Mouse (Mus musculus) embryonic facial prominence, embryonic 11.5 days (tissue): Measurements from ENCODE around the gene Lect2. TPM values are rescaled to one million over a fixed set of nuclear protein-coding genes. Genes with fewer than 3 reads are reported as not detected.
A peak's percentile ranks its signal among the peaks of the same experiment; 100 is the strongest.

ENCODE experiments used
- ATAC-seq: fragments of 200-750 bp; cut with Nextera tagmentation; replicated peaks from 2 replicates; pipeline ENCODE4 v1.8.0; 2017; ENCODE audit warnings: low read depth; ENCODE audit not compliant: insufficient number of reproducible peaks, low FRiP score, low TSS enrichment
- DNase-seq: peaks from one replicate; pipeline ENCODE4 v3.0.0-alpha.2; 2015; ENCODE audit warnings: low spot score
- H3K27ac ChIP-seq: fragments of 300-500 bp; sonication (generic); replicated peaks from 2 replicates; pipeline ENCODE4 v1.5.1; 2014; ENCODE audit warnings: mild to moderate bottlenecking, low read depth, low read length, control low read depth
- H3K27me3 ChIP-seq: fragments of 300-500 bp; sonication (generic); 2 replicates; pipeline ENCODE4 v1.6.1; 2014; ENCODE audit warnings: mild to moderate bottlenecking, low read length, moderate library complexity, mixed read lengths; ENCODE audit not compliant: control insufficient read depth, insufficient read depth
- H3K36me3 ChIP-seq: fragments of 300-500 bp; sonication (generic); replicated peaks from 2 replicates; pipeline ENCODE4 v1.6.1; 2014; ENCODE audit warnings: low read depth, mild to moderate bottlenecking, low read length, moderate library complexity, mixed read lengths; ENCODE audit not compliant: control insufficient read depth, insufficient read depth
- H3K4me1 ChIP-seq: fragments of 300-500 bp; sonication (generic); 2 replicates; pipeline ENCODE4 v1.6.1; 2014; ENCODE audit warnings: low read length, mixed read lengths; ENCODE audit not compliant: control insufficient read depth, insufficient read depth
- H3K4me2 ChIP-seq: fragments of 300-500 bp; sonication (generic); 2 replicates; pipeline ENCODE4 v1.6.1; 2014; ENCODE audit warnings: low read depth, mild to moderate bottlenecking, control low read depth, low read length, moderate library complexity
- H3K4me3 ChIP-seq: fragments of 300-500 bp; sonication (generic); 2 replicates; pipeline ENCODE4 v1.5.1; 2014; ENCODE audit warnings: low read depth, low read length, control low read depth
- H3K9ac ChIP-seq: fragments of 300-500 bp; sonication (generic); replicated peaks from 2 replicates; pipeline ENCODE4 v1.6.1; 2014; ENCODE audit warnings: mild to moderate bottlenecking, control low read depth, low read length
- H3K9me3 ChIP-seq: fragments of 300-500 bp; sonication (generic); replicated peaks from 2 replicates; pipeline ENCODE4 v1.6.1; 2016; ENCODE audit warnings: mild to moderate bottlenecking, low read length, inconsistent platforms, mixed read lengths; ENCODE audit not compliant: control insufficient read depth
- WGBS: fragments of 180-500 bp; shearing (Covaris S2); extraction: QIAGEN DNeasy Blood & Tissue Kit; methylation state at CpG from one replicate; pipeline ENCODE4 v1.1.7; 2014; 5-methylcytosine and 5-hydroxymethylcytosine counted together
- polyA plus RNA-seq: library from polyadenylated mRNA; unstranded; fragments of >200 nt; fragmentation: Nextera tagmentation; extraction: Ambion mirVana; gene quantifications from 2 replicates; pipeline ENCODE4 v1.2.1, GENCODE M21; 2014

The Lect2 gene
- polyA plus RNA-seq, 1 experiment from 2014 or later, result not detected

DNA sequence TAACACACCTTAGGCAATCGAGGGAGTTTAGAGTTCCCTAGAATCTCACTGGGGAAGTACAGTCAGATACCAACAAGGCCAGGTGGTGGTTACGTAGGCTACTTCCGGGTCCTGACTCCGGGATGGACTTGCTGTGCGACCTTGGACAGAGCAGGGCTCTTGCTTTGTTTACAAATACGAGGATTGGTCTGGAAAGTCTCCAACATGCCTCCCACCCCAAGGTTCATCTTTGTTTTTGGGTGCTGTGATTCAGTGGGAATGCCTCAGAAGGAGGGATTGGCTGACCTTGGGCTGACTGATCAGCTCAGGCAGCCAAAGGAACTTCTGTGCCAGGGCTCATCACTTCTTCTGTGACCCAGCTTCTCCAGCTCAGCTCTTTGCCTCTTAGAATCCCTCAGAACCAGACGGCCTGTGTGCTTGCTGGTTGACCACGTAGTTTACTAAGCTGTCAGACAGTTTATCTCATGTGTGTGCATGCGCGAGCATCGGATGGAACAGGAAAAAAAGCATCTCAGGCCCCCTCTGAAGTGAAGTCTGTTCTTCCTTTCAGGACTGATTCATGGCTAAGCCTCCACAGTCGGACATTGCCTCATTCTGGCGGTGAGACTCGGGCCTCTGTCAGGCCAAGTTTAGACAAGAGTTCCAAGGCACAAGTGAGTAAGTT lies 40.3 kb upstream of the Lect2 start:
- Histone ChIP-seq H3K36me3 (no peaks in the 10 kb centered on the region), H3K4me2 (no peak overlapping the region), H3K4me3 (no peak overlapping the region), H3K27ac (no peak overlapping the region), H3K9ac (no peak overlapping the region), H3K9me3 (no peaks in the 10 kb centered on the region), H3K4me1 (no peaks in the 10 kb centered on the region), H3K27me3 (no peaks in the 10 kb centered on the region)
- WGBS, result 85% methylated on average over 14 of the region's 14 CpGs
- DNase-seq (no peak), ATAC-seq (no peak)

GRCm38 (mm10) chr13:56586046-56586445 lies 37.7 kb upstream of the Lect2 start:
- no peak for DNase-seq
- Histone ChIP-seq H3K27ac (no peak overlapping the region), H3K4me3 (no peak overlapping the region), H3K4me2 (no peak overlapping the region), H3K27me3 (no peaks in the 10 kb centered on the region), H3K9me3 (no peaks in the 10 kb centered on the region), H3K36me3 (no peaks in the 10 kb centered on the region), H3K4me1 (peaks cover 4% of the 10 kb centered on the region), H3K9ac (no peak overlapping the region)
- 72% methylated on average over 3 of the region's 3 CpGs for WGBS
- ATAC-seq, result no peak

GRCm38 (mm10) chr13:56582720-56583119 lies 34.4 kb upstream of the Lect2 start:
- H3K4me2 ChIP-seq, result no peak overlapping the region; the same call in 1 of the 2 replicates
- H3K4me1 ChIP-seq, result peaks cover 4% of the 10 kb centered on the region
- WGBS, result 12% methylated on average over 3 of the region's 3 CpGs
- H3K4me3 ChIP-seq, result no peak overlapping the region
- no peak for ATAC-seq
- no peaks in the 10 kb centered on the region for H3K9me3 ChIP-seq
- peak overlapping the region; percentile 93 for H3K27ac ChIP-seq
- H3K36me3 ChIP-seq, result no peaks in the 10 kb centered on the region
- H3K9ac ChIP-seq, result peak overlapping the region; percentile 26; the same call in 1 of the 2 replicates
- peak; percentile 54 for DNase-seq
- H3K27me3 ChIP-seq, result no peaks in the 10 kb centered on the region

- ATAC-seq (peak; percentile 99), DNase-seq (peak; percentile 97)
- H3K4me2 ChIP-seq, result peak overlapping the region; percentile 1
- H3K4me1 ChIP-seq, result peaks cover 4% of the 10 kb centered on the region
- no peaks in the 10 kb centered on the region for H3K27me3 ChIP-seq
- H3K4me3 ChIP-seq, result no peak overlapping the region
- H3K27ac ChIP-seq, result peak overlapping the region; percentile 93
- no peak overlapping the region for H3K9ac ChIP-seq
- H3K36me3 ChIP-seq, result no peaks in the 10 kb centered on the region
- no peaks in the 10 kb centered on the region for H3K9me3 ChIP-seq
- WGBS, result 1% methylated on average over 6 of the region's 6 CpGs
Measured at GRCm38 (mm10) chr13:56581961-56582434, 33.7 kb upstream of the Lect2 start.

GRCm38 (mm10) chr13:56581512-56581911 lies 33.2 kb upstream of the Lect2 start:
- no peak for DNase-seq
- Histone ChIP-seq H3K4me3 (no peak overlapping the region), H3K9me3 (no peaks in the 10 kb centered on the region), H3K27me3 (no peaks in the 10 kb centered on the region), H3K27ac (peak overlapping the region; percentile 93), H3K36me3 (no peaks in the 10 kb centered on the region), H3K4me1 (peaks cover 4% of the 10 kb centered on the region), H3K9ac (peak overlapping the region; percentile 38; the same call in 1 of the 2 replicates), H3K4me2 (no peak overlapping the region; the same call in 1 of the 2 replicates)
- ATAC-seq, result peak; percentile 16
- 2% methylated on average over 3 of the region's 3 CpGs for WGBS

- Histone ChIP-seq H3K27ac (peak overlapping the region; percentile 93; the same call in 1 of the 2 replicates), H3K9me3 (no peaks in the 10 kb centered on the region), H3K4me1 (peaks cover 4% of the 10 kb centered on the region), H3K27me3 (no peaks in the 10 kb centered on the region), H3K4me2 (no peak overlapping the region), H3K4me3 (no peak overlapping the region), H3K36me3 (no peaks in the 10 kb centered on the region), H3K9ac (no peak overlapping the region)
- no peak for DNase-seq
- WGBS, result 71% methylated on average over 5 of the region's 5 CpGs
- ATAC-seq, result no peak
Measured at GRCm38 (mm10) chr13:56580450-56580849, 32.1 kb upstream of the Lect2 start.

- H3K27me3 ChIP-seq, result no peaks in the 10 kb centered on the region
- ATAC-seq (no peak), DNase-seq (peak; percentile 32)
- no peaks in the 10 kb centered on the region for H3K9me3 ChIP-seq
- no peak overlapping the region for H3K9ac ChIP-seq
- no peak overlapping the region for H3K4me2 ChIP-seq
- H3K4me3 ChIP-seq, result no peak overlapping the region
- no peak overlapping the region for H3K27ac ChIP-seq
- WGBS, result 57% methylated on average over 5 of the region's 5 CpGs
- H3K4me1 ChIP-seq, result peaks cover 4% of the 10 kb centered on the region
- H3K36me3 ChIP-seq, result no peaks in the 10 kb centered on the region
Measured at GRCm38 (mm10) chr13:56578097-56578496, 29.8 kb upstream of the Lect2 start.

DNA sequence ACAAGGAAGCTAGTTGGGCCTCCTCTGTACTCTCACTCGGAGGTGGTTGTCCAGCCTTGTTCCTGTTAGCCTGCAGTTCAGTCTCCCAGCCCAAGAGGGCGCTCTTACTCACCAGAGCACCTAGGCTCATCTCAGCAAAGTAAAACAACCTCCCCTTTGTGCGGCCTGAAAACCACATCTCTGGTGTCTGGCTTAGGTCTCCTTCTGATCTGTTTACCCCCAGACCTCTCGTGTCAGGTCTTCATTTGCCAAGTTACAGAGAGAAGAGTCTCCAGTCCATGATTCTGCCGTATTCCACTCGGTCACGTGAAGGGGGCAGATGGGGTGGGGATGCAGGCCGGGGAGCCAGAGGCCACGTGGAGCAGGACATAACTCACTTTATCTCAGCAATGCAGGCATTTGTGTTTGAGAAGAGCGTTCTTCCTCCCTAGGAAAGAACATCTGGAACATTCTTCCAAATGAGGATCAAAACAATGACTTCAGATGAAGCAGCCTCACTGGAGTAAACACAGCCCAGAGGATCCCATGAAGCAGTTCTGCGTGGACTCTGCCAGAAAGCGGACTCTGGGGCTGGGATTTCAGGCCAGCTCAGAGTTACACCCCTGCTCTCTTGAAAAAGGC lies 27.5 kb upstream of the Lect2 start:
- Histone ChIP-seq H3K9ac (no peak overlapping the region), H3K9me3 (no peaks in the 10 kb centered on the region), H3K27ac (0 out of 2 replicates have a peak overlapping the region, but pooled peaks have one; percentile 25), H3K4me1 (no peaks in the 10 kb centered on the region; the same call in 1 of the 2 replicates), H3K4me3 (no peak overlapping the region), H3K4me2 (no peak overlapping the region), H3K27me3 (no peaks in the 10 kb centered on the region), H3K36me3 (no peaks in the 10 kb centered on the region)
- 57% methylated on average over 12 of the region's 12 CpGs for WGBS
- ATAC-seq (no peak), DNase-seq (peak; percentile 84)
